Mouse (Mus musculus): ENCODE results near the gene Hoxb2.

Hoxb2 gene

GRCm38 (mm10) chr11:96316696-96317607, 33.4 kb upstream of the Hoxb2 start:
- DNase-seq: no peak

- DNase-seq: no peak
These were observed 32.5 kb upstream of the Hoxb2 start, which contains the start of gene Hoxb4 for GRCm38 (mm10) chr11:96317608-96318367. TSS of gene Hoxb4 (plus strand) at chr11:96318267.

- DNase-seq: no peak
These were observed 31.8 kb upstream of the Hoxb2 start for GRCm38 (mm10) chr11:96318368-96319070.

- DNase-seq: no peak
These were observed 31.0 kb upstream of the Hoxb2 start for GRCm38 (mm10) chr11:96319071-96319902.

GRCm38 (mm10) chr11:96319910-96320309, 30.4 kb upstream of the Hoxb2 start:
- no peak for DNase-seq

GRCm38 (mm10) chr11:96320688-96321087, 29.6 kb upstream of the Hoxb2 start:
- DNase-seq: no peak

GRCm38 (mm10) chr11:96321846-96322245, 28.5 kb upstream of the Hoxb2 start:
- no peak for DNase-seq

GRCm38 (mm10) chr11:96322738-96323137, 27.6 kb upstream of the Hoxb2 start:
- DNase-seq: no peak

GRCm38 (mm10) chr11:96323154-96323553, 27.2 kb upstream of the Hoxb2 start, which contains the start of gene Hoxb3:
TSS of gene Hoxb3 (plus strand) at chr11:96323326.
- no peak for DNase-seq

- DNase-seq: no peak
These were observed 26.2 kb upstream of the Hoxb2 start for GRCm38 (mm10) chr11:96324125-96324524.

GRCm38 (mm10) chr11:96324965-96325364, 25.4 kb upstream of the Hoxb2 start:
- no peak for DNase-seq

- DNase-seq: no peak
These were observed 24.5 kb upstream of the Hoxb2 start for GRCm38 (mm10) chr11:96325747-96326212.

GRCm38 (mm10) chr11:96326705-96327104, 23.6 kb upstream of the Hoxb2 start:
- DNase-seq: no peak

- DNase-seq: no peak
These were observed 23.2 kb upstream of the Hoxb2 start for GRCm38 (mm10) chr11:96327122-96327521.

GRCm38 (mm10) chr11:96327750-96328149, 22.6 kb upstream of the Hoxb2 start:
- DNase-seq: no peak

GRCm38 (mm10) chr11:96328605-96329004, 21.7 kb upstream of the Hoxb2 start:
- no peak for DNase-seq

- no peak for DNase-seq
These were observed 18.2 kb upstream of the Hoxb2 start for GRCm38 (mm10) chr11:96332105-96332504.

GRCm38 (mm10) chr11:96332618-96333032, 17.7 kb upstream of the Hoxb2 start:
- no peak for DNase-seq

GRCm38 (mm10) chr11:96333241-96334001, 16.9 kb upstream of the Hoxb2 start:
- DNase-seq: no peak

GRCm38 (mm10) chr11:96334002-96334364, 16.3 kb upstream of the Hoxb2 start:
- DNase-seq: no peak

- no peak for DNase-seq
These were observed 15.3 kb upstream of the Hoxb2 start for GRCm38 (mm10) chr11:96334998-96335397.
